ENCODE assay signal across 16 mouse cellular contexts in genomic region chr11:7102256-7103194, GRCm38 (mm10). TPM values are rescaled to one million over a fixed set of nuclear protein-coding genes. Genes with fewer than 3 reads are reported as not detected.
DNase-seq lines count a peak whose midpoint lies in the region; ATAC-seq and TF ChIP-seq lines count a peak whose summit lies in the region.
"Had no signal": no experiment of that assay in that cellular context is flagged by ENCODE, and none has a peak within 500 bp of the region (broad histone marks: within the 10 kb centered on the region; RNA-seq: fewer than 3 reads in every experiment).

No protein-coding gene starts in this region.

- no peak for TF ChIP-seq CTCF in forebrain, postnatal 0 days (IDR thresholded peaks at IDR 0.05; ENCODE audit: low read depth)
- no peak for TF ChIP-seq CTCF in hindbrain, postnatal 0 days (IDR thresholded peaks at IDR 0.05; ENCODE audit: low read depth)

- peak; percentile 27; the same call in 1 of the 2 replicates for ATAC-seq in forebrain, embryonic 12.5 days (ENCODE audit: low FRiP score)
- ATAC-seq in forebrain, postnatal 0 days, result peak; percentile 12; the same call in 1 of the 2 replicates
- no peak; the same call in 1 of the 2 replicates for ATAC-seq in hindbrain, postnatal 0 days
- 0 out of 2 replicates have a peak, but pooled peaks have one; percentile 41 for ATAC-seq in midbrain, embryonic 16.5 days

- H3K4me3 ChIP-seq in forebrain, embryonic 12.5 days (replicated peaks), result no peak overlapping the region
- no peak overlapping the region for H3K4me3 ChIP-seq in forebrain, postnatal 0 days (ENCODE audit: low read depth, low read length)
- H3K4me3 ChIP-seq in hindbrain, postnatal 0 days (ENCODE audit: low read length), result no peak overlapping the region
- H3K4me3 ChIP-seq in midbrain, embryonic 16.5 days (ENCODE audit: low read depth, low read length), result no peak overlapping the region
- H3K4me3 ChIP-seq: heart, embryonic 15.5 days; layer of hippocampus, adult 2 months; limb, embryonic 10.5 days; myocyte had no signal

- H3K9me3 ChIP-seq in forebrain, embryonic 12.5 days, result peaks cover 4% of the 10 kb centered on the region; the same call in 1 of the 2 replicates
- no peaks in the 10 kb centered on the region for H3K9me3 ChIP-seq in forebrain, postnatal 0 days (ENCODE audit: low read length)
- H3K9me3 ChIP-seq in hindbrain, postnatal 0 days (ENCODE audit: low read length), result no peaks in the 10 kb centered on the region
- no peaks in the 10 kb centered on the region; the same call in 1 of the 2 replicates for H3K9me3 ChIP-seq in midbrain, embryonic 16.5 days (replicated peaks; ENCODE audit: control insufficient read depth, low read length, poor library complexity, severe bottlenecking)
- H3K9me3 ChIP-seq: heart, embryonic 15.5 days; limb, embryonic 10.5 days had no signal

- H3K9ac ChIP-seq in forebrain, embryonic 12.5 days, result no peak overlapping the region
- H3K9ac ChIP-seq in forebrain, postnatal 0 days, result no peak overlapping the region
- H3K9ac ChIP-seq in hindbrain, postnatal 0 days (replicated peaks; ENCODE audit: low read length), result no peak overlapping the region; the same call in 1 of the 2 replicates
- H3K9ac ChIP-seq in midbrain, embryonic 16.5 days (ENCODE audit: low read depth, low read length), result peak overlapping the region; percentile 27; the same call in 1 of the 2 replicates
- H3K9ac ChIP-seq: heart, embryonic 15.5 days had no signal

- H3K27me3 ChIP-seq in forebrain, embryonic 12.5 days, result no peaks in the 10 kb centered on the region
- no peaks in the 10 kb centered on the region for H3K27me3 ChIP-seq in forebrain, postnatal 0 days (ENCODE audit: insufficient read depth, low read length)
- H3K27me3 ChIP-seq in hindbrain, postnatal 0 days (ENCODE audit: insufficient read depth, low read length), result no peaks in the 10 kb centered on the region
- no peaks in the 10 kb centered on the region for H3K27me3 ChIP-seq in midbrain, embryonic 16.5 days (ENCODE audit: control insufficient read depth, insufficient read depth, low read depth, low read length)
- H3K27me3 ChIP-seq: heart, embryonic 15.5 days had no signal

- no peak overlapping the region for H3K27ac ChIP-seq in forebrain, embryonic 12.5 days
- H3K27ac ChIP-seq in forebrain, postnatal 0 days (ENCODE audit: low read depth, low read length), result no peak overlapping the region
- H3K27ac ChIP-seq in hindbrain, postnatal 0 days, result peak overlapping the region; percentile 61; the same call in 1 of the 2 replicates
- peak overlapping the region; percentile 65 for H3K27ac ChIP-seq in midbrain, embryonic 16.5 days (ENCODE audit: low read length)
- H3K27ac ChIP-seq: heart, embryonic 15.5 days; layer of hippocampus, adult 2 months; limb, embryonic 10.5 days had no signal

- H3K4me2 ChIP-seq in forebrain, embryonic 12.5 days, result no peak overlapping the region
- H3K4me2 ChIP-seq in forebrain, postnatal 0 days (ENCODE audit: low read depth), result no peak overlapping the region
- H3K4me2 ChIP-seq in hindbrain, postnatal 0 days (ENCODE audit: low read depth, low read length), result no peak overlapping the region
- H3K4me2 ChIP-seq in midbrain, embryonic 16.5 days (ENCODE audit: low read length), result no peak overlapping the region
- H3K4me2 ChIP-seq: heart, embryonic 15.5 days; liver, embryonic 11.5 days had no signal

- intact Hi-C loops in gastrocnemius, postnatal 36 days (cut with DNase I), result no loop called here
- intact Hi-C loops in heart, postnatal 36 days (cut with DNase I), result no loop called here

- no peak for DNase-seq in forebrain, postnatal 0 days
- DNase-seq in hindbrain, postnatal 0 days (ENCODE audit: low spot score), result peak; percentile 42
- no peak for DNase-seq in gastrocnemius, postnatal 36 days
- no peak for DNase-seq in heart, postnatal 36 days
- no peak for DNase-seq in ovary, adult 18-20 months (ENCODE audit: low spot score)
- no peak for DNase-seq in kidney, postnatal 14 days
- DNase-seq: heart, adult 11 months; lung, adult 2 months had no signal

- H3K36me3 ChIP-seq in forebrain, embryonic 12.5 days (replicated peaks), result no peaks in the 10 kb centered on the region
- no peaks in the 10 kb centered on the region for H3K36me3 ChIP-seq in forebrain, postnatal 0 days (ENCODE audit: insufficient read depth)
- H3K36me3 ChIP-seq in hindbrain, postnatal 0 days (ENCODE audit: insufficient read depth, low read length), result no peaks in the 10 kb centered on the region
- peaks cover 7% of the 10 kb centered on the region for H3K36me3 ChIP-seq in midbrain, embryonic 16.5 days (ENCODE audit: control insufficient read depth, insufficient read depth, low read length)
- H3K36me3 ChIP-seq: heart, embryonic 15.5 days; limb, embryonic 10.5 days had no signal

- WGBS in forebrain, embryonic 12.5 days, result 65% methylated on average over 14 of the region's 14 CpGs
- 59% methylated on average over 14 of the region's 14 CpGs for WGBS in forebrain, postnatal 0 days
- 47% methylated on average over 14 of the region's 14 CpGs for WGBS in hindbrain, postnatal 0 days
- 44% methylated on average over 14 of the region's 14 CpGs for WGBS in midbrain, embryonic 16.5 days

- H3K4me1 ChIP-seq in forebrain, embryonic 12.5 days, result peaks cover 15% of the 10 kb centered on the region
- H3K4me1 ChIP-seq in forebrain, postnatal 0 days (ENCODE audit: insufficient read depth), result no peaks in the 10 kb centered on the region
- 0 out of 2 replicates have a peak, but pooled peaks cover 3% of the 10 kb centered on the region for H3K4me1 ChIP-seq in hindbrain, postnatal 0 days (ENCODE audit: insufficient read depth, low read length)
- H3K4me1 ChIP-seq in midbrain, embryonic 16.5 days (ENCODE audit: control insufficient read depth, insufficient read depth, low read length), result peaks cover 15% of the 10 kb centered on the region
- H3K4me1 ChIP-seq: heart, embryonic 15.5 days had no signal

RNA-seq across cellular contexts. Expression of gene Adcy1, which starts 39.2 kb away (rescaled TPM):
- 1.1 and 1.3 TPM in 2 replicates for polyA plus RNA-seq in forebrain, embryonic 12.5 days (2016; fragmentation: Nextera tagmentation; extraction: Ambion mirVana)
- 115 and 159 TPM in 2 replicates for total RNA-seq in forebrain, postnatal 0 days (2014; rRNA removed)
- 12.6 and 13.6 TPM in 2 replicates for polyA plus RNA-seq in forebrain, postnatal 0 days (2015; fragmentation: Nextera tagmentation; extraction: Ambion mirVana)
- total RNA-seq in hindbrain, postnatal 0 days (2014; rRNA removed), result 182 TPM in 2 replicates
- 14.4 and 14.9 TPM in 2 replicates for polyA plus RNA-seq in hindbrain, postnatal 0 days (2015; fragmentation: Nextera tagmentation; extraction: Ambion mirVana)
- 9.9 and 10.9 TPM in 2 replicates for polyA plus RNA-seq in midbrain, embryonic 16.5 days (2015; fragmentation: Nextera tagmentation; extraction: Ambion mirVana)
- 1 to 10 TPM; 1.3 to 1.4 TPM for total RNA-seq in gastrocnemius, postnatal 36 days (2021)
- 1 to 10 TPM; 1.6 to 2.0 TPM for total RNA-seq in heart, postnatal 36 days (2021)
- total RNA-seq: megakaryocyte progenitor cell, adult 5-6 weeks had no signal

Comparison
In these comparisons a context has a peak if more than half of its experiments do, and no peak if none do; other contexts are left out.
1. H3K27ac ChIP-seq: peak in hindbrain, postnatal 0 days (single experiment) and midbrain, embryonic 16.5 days (single experiment); none in forebrain, embryonic 12.5 days (single experiment) and forebrain, postnatal 0 days (single experiment).
2. RNA of gene Adcy1, which starts 39.2 kb away (total RNA-seq): 182 TPM in hindbrain, postnatal 0 days and 115 to 159 TPM in forebrain, postnatal 0 days; 1.6 to 2.0 TPM in heart, postnatal 36 days and 1.3 to 1.4 TPM in gastrocnemius, postnatal 36 days; every median in the first group is over 10 times any median in the second.